Mouse (Mus musculus): ENCODE data around the gene Pklr. TPM values are rescaled to one million over a fixed set of nuclear protein-coding genes. Genes with fewer than 3 reads are reported as not detected.

Pklr gene
- polyA plus RNA-seq, 1 experiment from 2014 or later, result 0.17 TPM

GRCm38 (mm10) chr3:89187197-89187596 lies 51.3 kb downstream of the Pklr start:
- H3K27ac ChIP-seq, result no peak overlapping the region

DNA sequence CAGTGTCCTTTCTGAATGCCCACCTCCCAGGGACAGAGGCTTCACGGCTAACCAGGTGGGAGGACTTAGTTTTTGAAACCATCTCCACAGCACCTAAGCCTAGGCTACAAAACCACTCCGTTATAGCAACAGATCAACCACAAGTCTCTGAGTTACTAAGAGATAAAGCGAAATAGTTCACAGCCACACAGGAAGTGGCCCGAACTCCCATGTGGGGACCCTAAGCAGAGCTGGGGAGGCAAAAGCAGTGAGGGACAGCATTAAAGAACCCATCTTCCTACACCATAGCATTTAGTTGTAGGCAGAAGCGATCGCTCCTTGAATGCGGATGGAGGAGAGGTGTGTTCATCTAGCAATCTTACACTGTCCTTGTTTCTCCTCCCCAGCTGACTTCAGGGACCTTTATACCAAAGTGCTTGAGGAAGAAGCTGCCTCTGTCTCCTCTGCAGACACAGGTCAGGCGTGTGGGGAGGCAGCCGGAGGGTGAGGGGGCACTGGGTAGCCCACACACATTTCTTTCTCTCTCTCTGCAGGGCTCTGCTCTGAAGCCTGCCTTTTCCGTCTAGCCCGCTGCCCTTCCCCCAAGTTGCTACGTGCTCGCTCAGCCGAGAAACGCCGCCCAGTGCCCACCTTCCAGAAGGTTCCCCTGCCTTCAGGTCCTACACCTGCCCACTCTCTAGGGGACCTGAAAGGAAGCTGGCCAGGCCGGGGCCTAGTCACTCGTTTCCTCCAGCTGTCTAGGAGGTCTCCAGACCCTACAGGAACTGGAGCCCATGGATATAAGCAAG lies 51.9 kb downstream of the Pklr start:
- Histone ChIP-seq H3K4me1 (peaks cover 13% of the 10 kb centered on the region), H3K9ac (no peak overlapping the region), H3K4me3 (no peak overlapping the region), H3K4me2 (no peak overlapping the region), H3K27me3 (no peaks in the 10 kb centered on the region), H3K27ac (no peak overlapping the region), H3K36me3 (no peaks in the 10 kb centered on the region), H3K9me3 (no peaks in the 10 kb centered on the region)
- no peak for ATAC-seq (ENCODE audit: borderline replicate concordance, extremely low read depth, low FRiP score, low TSS enrichment)
- 78% methylated on average over 18 of the region's 18 CpGs for WGBS

More at GRCm38 (mm10) chr3:89187197-89187596, 51.3 kb downstream of the Pklr start:
- H3K4me2 ChIP-seq, result no peak overlapping the region
- no peaks in the 10 kb centered on the region for H3K9me3 ChIP-seq
- 49% methylated on average over 23 of the region's 23 CpGs for WGBS
- H3K9ac ChIP-seq, result no peak overlapping the region
- H3K27me3 ChIP-seq, result no peaks in the 10 kb centered on the region
- H3K36me3 ChIP-seq, result no peaks in the 10 kb centered on the region
- no peak overlapping the region for H3K4me3 ChIP-seq
- peaks cover 20% of the 10 kb centered on the region for H3K4me1 ChIP-seq
- ATAC-seq (ENCODE audit: borderline replicate concordance, extremely low read depth, low FRiP score, low TSS enrichment), result no peak

- Histone ChIP-seq H3K27me3 (no peaks in the 10 kb centered on the region), H3K9me3 (no peaks in the 10 kb centered on the region), H3K27ac (no peak overlapping the region), H3K36me3 (no peaks in the 10 kb centered on the region), H3K9ac (no peak overlapping the region), H3K4me3 (no peak overlapping the region), H3K4me1 (peaks cover 11% of the 10 kb centered on the region), H3K4me2 (no peak overlapping the region)
- ATAC-seq (ENCODE audit: borderline replicate concordance, extremely low read depth, low FRiP score, low TSS enrichment), result no peak
- WGBS, result 73% methylated on average over 12 of the region's 12 CpGs
Measured at GRCm38 (mm10) chr3:89188478-89188875, 52.5 kb downstream of the Pklr start.

DNA sequence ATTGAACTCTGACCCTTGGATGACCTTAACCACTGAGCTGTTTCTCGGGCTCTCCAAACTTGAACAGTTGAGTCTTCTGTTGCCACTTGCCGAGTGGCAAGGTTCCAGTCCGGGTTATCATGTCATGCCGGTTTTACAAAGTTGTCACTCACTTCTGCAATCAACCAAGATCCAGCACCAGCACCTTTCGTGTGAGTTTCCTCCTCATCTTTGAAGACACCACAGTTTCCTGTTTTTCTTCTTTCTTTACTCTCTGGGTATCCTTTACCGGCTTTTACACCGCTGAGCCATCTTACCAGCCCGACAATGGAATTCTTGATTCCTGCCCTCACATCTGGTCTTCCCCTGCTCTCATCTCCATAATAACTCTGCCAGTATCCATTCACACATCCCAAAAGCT lies 54.5 kb downstream of the Pklr start:
- Histone ChIP-seq H3K27me3 (no peaks in the 10 kb centered on the region), H3K4me1 (no peaks in the 10 kb centered on the region), H3K4me3 (no peak overlapping the region), H3K9ac (no peak overlapping the region), H3K4me2 (no peak overlapping the region), H3K9me3 (no peaks in the 10 kb centered on the region), H3K27ac (no peak overlapping the region), H3K36me3 (no peaks in the 10 kb centered on the region)
- no peak for ATAC-seq (ENCODE audit: borderline replicate concordance, extremely low read depth, low FRiP score, low TSS enrichment)
- WGBS, result 70% methylated on average over 8 of the region's 8 CpGs

DNA sequence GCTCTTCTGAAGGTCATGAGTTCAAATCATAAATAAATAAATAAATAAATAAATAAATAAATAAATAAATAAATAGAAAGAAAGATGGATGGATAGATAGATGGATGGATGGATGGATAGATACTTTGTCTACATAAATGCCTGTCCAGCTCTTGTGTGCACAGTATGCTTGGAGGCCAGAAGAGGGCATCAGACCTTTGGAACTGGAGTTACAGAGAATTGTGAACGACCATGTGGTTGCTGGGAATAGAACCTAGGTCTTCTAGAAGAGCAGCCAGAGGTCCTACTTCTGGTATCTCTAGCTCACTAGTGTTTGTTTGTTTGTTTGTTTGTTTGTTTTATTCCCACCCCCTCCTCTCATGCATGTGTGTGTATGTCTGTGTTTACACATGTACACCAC lies 57.4 kb downstream of the Pklr start:
- Histone ChIP-seq H3K4me3 (no peak overlapping the region), H3K27ac (no peak overlapping the region), H3K9me3 (no peaks in the 10 kb centered on the region), H3K36me3 (no peaks in the 10 kb centered on the region), H3K4me2 (no peak overlapping the region), H3K4me1 (peaks cover 9% of the 10 kb centered on the region; the same call in 1 of the 2 replicates), H3K9ac (no peak overlapping the region), H3K27me3 (no peaks in the 10 kb centered on the region)
- ATAC-seq (ENCODE audit: borderline replicate concordance, extremely low read depth, low FRiP score, low TSS enrichment), result no peak
- 66% methylated on average over 1 of the region's 1 CpGs for WGBS

GRCm38 (mm10) chr3:89193853-89194252 lies 57.9 kb downstream of the Pklr start:
- no peaks in the 10 kb centered on the region for H3K9me3 ChIP-seq
- no peak for ATAC-seq (ENCODE audit: borderline replicate concordance, extremely low read depth, low FRiP score, low TSS enrichment)
- H3K27me3 ChIP-seq, result no peaks in the 10 kb centered on the region
- 89% methylated on average over 2 of the region's 2 CpGs for WGBS
- H3K4me2 ChIP-seq, result no peak overlapping the region
- no peaks in the 10 kb centered on the region for H3K36me3 ChIP-seq
- no peak overlapping the region for H3K4me3 ChIP-seq
- peaks cover 9% of the 10 kb centered on the region; the same call in 1 of the 2 replicates for H3K4me1 ChIP-seq
- H3K9ac ChIP-seq, result no peak overlapping the region
- H3K27ac ChIP-seq, result no peak overlapping the region

Other genes starting within 250 kb of the Pklr start
- gene Msto1, start 222.1 kb upstream of the Pklr start, polyA plus RNA-seq (2015; fragmentation: Nextera tagmentation; extraction: Ambion mirVana), result 45.1 and 46.1 TPM in 2 replicates
- gene Ash1l, start 185.5 kb upstream of the Pklr start, polyA plus RNA-seq (2015; fragmentation: Nextera tagmentation; extraction: Ambion mirVana), result 16.9 and 20.1 TPM in 2 replicates
- 139 and 140 TPM in 2 replicates for gene Dap3, start 185.0 kb upstream of the Pklr start, polyA plus RNA-seq (2015; fragmentation: Nextera tagmentation; extraction: Ambion mirVana)
- 16.0 and 16.6 TPM in 2 replicates for gene Rusc1, start 42.8 kb upstream of the Pklr start, polyA plus RNA-seq (2015; fragmentation: Nextera tagmentation; extraction: Ambion mirVana)
- 0.17 TPM in 1 of 2 replicates, not detected in the other for gene Gm43738, start 35.0 kb upstream of the Pklr start, polyA plus RNA-seq (2015; fragmentation: Nextera tagmentation; extraction: Ambion mirVana)
- gene Fdps, start 34.2 kb upstream of the Pklr start, polyA plus RNA-seq (2015; fragmentation: Nextera tagmentation; extraction: Ambion mirVana), result 166 TPM in 2 replicates
- gene Hcn3, start 24.1 kb downstream of the Pklr start, polyA plus RNA-seq (2015; fragmentation: Nextera tagmentation; extraction: Ambion mirVana), result 1.2 and 1.9 TPM in 2 replicates
- 27.8 and 28.9 TPM in 2 replicates for gene Clk2, start 28.7 kb downstream of the Pklr start, polyA plus RNA-seq (2015; fragmentation: Nextera tagmentation; extraction: Ambion mirVana)
- gene Scamp3, start 41.3 kb downstream of the Pklr start, polyA plus RNA-seq (2015; fragmentation: Nextera tagmentation; extraction: Ambion mirVana), result 106 and 110 TPM in 2 replicates
- gene Fam189b, start 47.0 kb downstream of the Pklr start, polyA plus RNA-seq (2015; fragmentation: Nextera tagmentation; extraction: Ambion mirVana), result 12.9 and 18.4 TPM in 2 replicates
- gene Gba, start 66.8 kb downstream of the Pklr start, polyA plus RNA-seq (2015; fragmentation: Nextera tagmentation; extraction: Ambion mirVana), result 37.2 and 42.6 TPM in 2 replicates
- 54.4 and 58.4 TPM in 2 replicates for gene Thbs3, start 79.0 kb downstream of the Pklr start, polyA plus RNA-seq (2015; fragmentation: Nextera tagmentation; extraction: Ambion mirVana)
- gene Mtx1, start 90.9 kb downstream of the Pklr start, polyA plus RNA-seq (2015; fragmentation: Nextera tagmentation; extraction: Ambion mirVana), result 195 and 197 TPM in 2 replicates
- 74.3 and 88.9 TPM in 2 replicates for gene Muc1, start 92.9 kb downstream of the Pklr start, polyA plus RNA-seq (2015; fragmentation: Nextera tagmentation; extraction: Ambion mirVana)
- gene Krtcap2, start 109.8 kb downstream of the Pklr start, polyA plus RNA-seq (2015; fragmentation: Nextera tagmentation; extraction: Ambion mirVana), result 282 and 311 TPM in 2 replicates
- gene Trim46, start 110.2 kb downstream of the Pklr start, polyA plus RNA-seq (2015; fragmentation: Nextera tagmentation; extraction: Ambion mirVana), result 7.2 and 7.9 TPM in 2 replicates
- 122 and 130 TPM in 2 replicates for gene Dpm3, start 123.2 kb downstream of the Pklr start, polyA plus RNA-seq (2015; fragmentation: Nextera tagmentation; extraction: Ambion mirVana)
- gene Slc50a1, start 134.4 kb downstream of the Pklr start, polyA plus RNA-seq (2015; fragmentation: Nextera tagmentation; extraction: Ambion mirVana), result 62.3 and 65.4 TPM in 2 replicates
- 89.7 and 94.5 TPM in 2 replicates for gene Efna1, start 145.0 kb downstream of the Pklr start, polyA plus RNA-seq (2015; fragmentation: Nextera tagmentation; extraction: Ambion mirVana)
- gene Efna3, start 186.8 kb downstream of the Pklr start, polyA plus RNA-seq (2015; fragmentation: Nextera tagmentation; extraction: Ambion mirVana), result 5.8 and 6.0 TPM in 2 replicates
- 29.0 and 29.9 TPM in 2 replicates for gene Efna4, start 201.9 kb downstream of the Pklr start, polyA plus RNA-seq (2015; fragmentation: Nextera tagmentation; extraction: Ambion mirVana)
- 61.5 and 63.0 TPM in 2 replicates for gene Adam15, start 213.9 kb downstream of the Pklr start, polyA plus RNA-seq (2015; fragmentation: Nextera tagmentation; extraction: Ambion mirVana)
- gene Dcst2, start 225.8 kb downstream of the Pklr start, polyA plus RNA-seq (2015; fragmentation: Nextera tagmentation; extraction: Ambion mirVana), result 0.11 and 0.19 TPM in 2 replicates
- gene Dcst1, start 229.1 kb downstream of the Pklr start, polyA plus RNA-seq (2015; fragmentation: Nextera tagmentation; extraction: Ambion mirVana), result 0.21 TPM in 1 of 2 replicates, not detected in the other